Mouse (Mus musculus) liver, embryonic 11.5 days (tissue): ENCODE measurements at regions not wholly inside any gene's neighbourhood (a gene's known extent, or its start where the extent isn't known, plus 50 kb on each side); places are given as distances from the start of the nearest gene placed in this dataset.

Experiments
- ATAC-seq: fragments of 200-750 bp; cut with Nextera tagmentation; replicated peaks from 2 replicates; pipeline ENCODE4 v1.8.0; 2017; ENCODE audit warnings: moderate number of reproducible peaks, mild to moderate bottlenecking, moderate TSS enrichment, moderate library complexity; ENCODE audit not compliant: low FRiP score
- DNase-seq: peaks from one replicate; pipeline ENCODE4 v3.0.0-alpha.2; 2017; ENCODE audit warnings: low spot score
- H3K27ac ChIP-seq: fragments of 300-500 bp; sonication (generic); 2 replicates; pipeline ENCODE4 v1.5.1; 2014; ENCODE audit warnings: mild to moderate bottlenecking, low read depth, low read length, control low read depth
- H3K27me3 ChIP-seq: fragments of 300-500 bp; sonication (generic); replicated peaks from 2 replicates; pipeline ENCODE4 v1.6.1; 2014; ENCODE audit warnings: low read length, mixed read lengths; ENCODE audit not compliant: control insufficient read depth, insufficient read depth
- H3K36me3 ChIP-seq: fragments of 300-500 bp; sonication (generic); 2 replicates; pipeline ENCODE4 v1.6.1; 2014; ENCODE audit warnings: mild to moderate bottlenecking, low read length, moderate library complexity, mixed read lengths; ENCODE audit not compliant: control insufficient read depth, insufficient read depth
- H3K4me1 ChIP-seq: fragments of 300-500 bp; sonication (generic); replicated peaks from 2 replicates; pipeline ENCODE4 v1.6.1; 2014; ENCODE audit warnings: low read length, mixed read lengths; ENCODE audit not compliant: control insufficient read depth, insufficient read depth
- H3K4me2 ChIP-seq: fragments of 300-500 bp; sonication (generic); 2 replicates; pipeline ENCODE4 v1.6.1; 2014; ENCODE audit warnings: mild to moderate bottlenecking, control low read depth, moderate library complexity
- H3K4me3 ChIP-seq: fragments of 300-500 bp; sonication (generic); 2 replicates; pipeline ENCODE4 v1.5.1; 2014; ENCODE audit warnings: low read depth, low read length, control low read depth
- H3K9ac ChIP-seq: fragments of 300-500 bp; sonication (generic); 2 replicates; pipeline ENCODE4 v1.6.1; 2014; ENCODE audit warnings: low read depth, low read length, control low read depth
- H3K9me3 ChIP-seq: fragments of 300-500 bp; sonication (generic); 2 replicates; pipeline ENCODE4 v1.6.1; 2016; ENCODE audit warnings: low read length, inconsistent platforms, mixed read lengths; ENCODE audit not compliant: control insufficient read depth
- WGBS: fragments of 180-500 bp; shearing (Covaris S2); extraction: QIAGEN DNeasy Blood & Tissue Kit; methylation state at CpG from one replicate; pipeline ENCODE4 v1.1.7; 2014; 5-methylcytosine and 5-hydroxymethylcytosine counted together

DNA sequence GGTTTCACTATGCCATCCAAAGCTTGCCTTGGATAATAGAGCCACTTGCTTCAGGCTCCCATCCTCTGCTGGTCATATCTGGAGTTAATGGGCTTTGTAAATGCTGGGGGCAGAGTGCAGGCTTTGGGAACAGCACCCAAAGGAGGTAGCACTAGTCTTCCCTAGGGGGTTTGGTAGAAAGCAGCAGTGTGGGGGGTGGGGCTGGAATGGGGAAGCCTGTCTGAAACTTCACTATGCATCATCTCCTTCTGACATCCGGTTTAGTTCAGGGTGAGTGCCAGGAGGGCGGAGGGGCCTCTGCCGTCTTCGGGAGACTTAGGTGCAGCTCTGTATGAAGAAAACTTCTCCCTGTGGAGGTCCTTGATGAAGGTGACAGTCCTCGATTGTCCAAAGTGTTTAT is 124.8 kb downstream of the Cd24a start:
- ATAC-seq (no peak), DNase-seq (no peak)
- Histone ChIP-seq H3K27ac (no peak overlapping the region), H3K4me3 (no peak overlapping the region), H3K4me1 (no peaks in the 10 kb centered on the region; the same call in 1 of the 2 replicates), H3K9ac (no peak overlapping the region), H3K9me3 (no peaks in the 10 kb centered on the region), H3K4me2 (no peak overlapping the region), H3K36me3 (no peaks in the 10 kb centered on the region), H3K27me3 (no peaks in the 10 kb centered on the region)
- WGBS, result 52% methylated on average over 5 of the region's 5 CpGs

DNA sequence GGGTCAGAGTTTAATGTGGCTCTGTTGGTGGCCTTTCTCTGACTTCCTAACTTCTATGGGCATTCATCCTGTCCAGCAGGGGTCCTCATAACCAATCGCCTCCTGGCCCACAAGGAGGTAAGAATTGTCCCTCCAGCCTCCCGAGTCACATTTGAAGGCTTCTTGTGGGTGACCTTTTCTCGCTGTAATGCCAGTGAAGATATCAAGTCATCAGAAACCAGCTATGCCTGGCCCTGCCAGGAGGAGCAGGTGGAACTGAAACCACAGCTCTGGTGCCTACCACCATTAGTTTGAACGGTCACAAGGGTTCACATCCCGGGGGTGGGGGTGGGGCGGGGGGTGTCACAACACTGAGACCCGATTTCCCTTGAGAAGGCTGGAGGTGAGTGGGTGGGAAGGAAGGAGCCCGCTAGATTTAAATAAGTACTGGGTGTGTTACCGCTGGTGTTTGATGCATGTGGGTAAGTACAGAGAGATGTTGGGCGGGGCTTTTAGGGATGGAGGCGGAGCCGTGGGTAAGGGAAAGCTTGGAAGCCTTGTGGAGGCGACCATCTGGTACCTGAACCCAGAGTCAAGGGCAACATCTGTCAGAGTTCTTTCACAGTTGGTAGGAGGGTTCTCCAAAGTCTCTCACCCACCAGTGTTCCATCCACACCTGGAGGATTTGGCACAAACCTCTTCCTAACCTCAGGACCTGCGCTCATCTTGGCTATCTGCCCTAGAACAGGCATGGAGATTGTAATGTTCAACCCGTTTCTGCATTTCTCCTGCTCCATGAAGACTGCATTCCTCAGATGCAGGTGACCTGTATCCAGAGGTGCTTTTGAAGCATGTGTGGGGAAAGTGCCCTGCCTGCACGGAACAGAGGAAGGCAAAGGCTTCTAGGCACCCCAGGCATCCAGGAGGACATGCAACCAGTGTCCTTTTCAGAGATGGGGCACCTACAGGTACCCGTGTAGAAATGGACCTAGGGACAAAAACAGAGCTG is 128.2 kb downstream of the Cd24a start:
- no peaks in the 10 kb centered on the region; the same call in 1 of the 2 replicates for H3K4me1 ChIP-seq
- H3K9me3 ChIP-seq, result no peaks in the 10 kb centered on the region
- no peak for ATAC-seq
- no peak for DNase-seq
- peak overlapping the region; percentile 62 for H3K4me2 ChIP-seq
- H3K27me3 ChIP-seq, result no peaks in the 10 kb centered on the region
- H3K9ac ChIP-seq, result peak overlapping the region; percentile 32
- 0 out of 2 replicates have a peak overlapping the region, but pooled peaks have one; percentile 11 for H3K4me3 ChIP-seq
- no peaks in the 10 kb centered on the region for H3K36me3 ChIP-seq
- no peak overlapping the region for H3K27ac ChIP-seq
- WGBS, result 43% methylated on average over 17 of the region's 17 CpGs

DNA sequence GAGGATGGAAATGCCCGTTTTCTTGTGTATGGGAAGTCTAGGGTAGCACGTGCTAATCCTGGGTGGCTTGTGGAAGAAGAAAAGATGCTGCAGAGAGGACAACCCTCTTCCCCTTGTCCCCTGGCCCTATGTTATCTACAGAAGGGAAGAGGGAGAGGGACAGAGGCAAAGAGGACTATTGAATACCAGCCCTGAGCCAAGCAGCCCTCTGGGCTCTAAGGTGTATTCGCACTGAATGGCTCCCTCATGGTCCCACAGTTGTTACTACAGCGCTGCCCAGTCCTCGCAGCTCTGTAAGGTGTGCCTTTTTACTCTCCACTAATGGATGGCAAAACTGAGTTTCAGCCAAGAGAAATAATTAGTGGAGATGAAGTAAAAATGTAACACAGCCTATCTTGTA is 128.9 kb downstream of the Cd24a start:
- H3K36me3 ChIP-seq, result no peaks in the 10 kb centered on the region
- no peak overlapping the region for H3K27ac ChIP-seq
- H3K4me2 ChIP-seq, result no peak overlapping the region
- no peaks in the 10 kb centered on the region for H3K9me3 ChIP-seq
- H3K4me3 ChIP-seq, result no peak overlapping the region
- 83% methylated on average over 5 of the region's 5 CpGs for WGBS
- ATAC-seq, result no peak
- no peaks in the 10 kb centered on the region for H3K27me3 ChIP-seq
- no peak for DNase-seq
- no peak overlapping the region for H3K9ac ChIP-seq
- H3K4me1 ChIP-seq, result no peaks in the 10 kb centered on the region; the same call in 1 of the 2 replicates

DNA sequence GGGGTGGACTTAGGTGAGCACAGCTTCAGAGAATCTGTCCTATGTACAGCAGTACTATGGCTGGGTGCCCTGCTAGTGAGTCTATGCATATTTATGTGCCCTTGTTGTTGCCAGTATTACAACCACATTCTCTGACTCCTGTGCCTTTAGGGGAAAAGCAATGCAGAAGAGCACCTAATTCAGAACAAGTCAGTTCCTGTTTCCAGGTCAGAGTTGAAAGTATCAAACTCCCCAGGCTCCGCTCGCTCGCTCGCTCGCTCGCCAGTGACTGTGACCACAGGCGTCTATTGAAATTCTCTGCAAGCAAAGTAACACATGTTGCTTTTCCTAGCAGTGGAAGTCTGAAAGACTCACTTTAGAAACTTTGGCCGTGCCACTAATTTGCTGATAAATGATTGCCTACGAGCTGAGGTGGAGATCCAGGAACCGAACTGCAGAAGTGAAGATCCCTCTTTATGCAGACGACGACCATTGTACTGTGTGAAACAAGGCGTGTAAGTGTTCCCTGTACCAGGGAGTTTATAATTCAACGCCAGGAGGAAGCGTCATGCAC is 129.8 kb downstream of the Cd24a start:
- Histone ChIP-seq H3K4me1 (no peaks in the 10 kb centered on the region; the same call in 1 of the 2 replicates), H3K4me3 (no peak overlapping the region), H3K36me3 (no peaks in the 10 kb centered on the region), H3K27me3 (no peaks in the 10 kb centered on the region), H3K4me2 (no peak overlapping the region), H3K27ac (no peak overlapping the region), H3K9ac (no peak overlapping the region), H3K9me3 (no peaks in the 10 kb centered on the region)
- 62% methylated on average over 15 of the region's 15 CpGs for WGBS
- DNase-seq, result no peak
- ATAC-seq, result no peak

DNA sequence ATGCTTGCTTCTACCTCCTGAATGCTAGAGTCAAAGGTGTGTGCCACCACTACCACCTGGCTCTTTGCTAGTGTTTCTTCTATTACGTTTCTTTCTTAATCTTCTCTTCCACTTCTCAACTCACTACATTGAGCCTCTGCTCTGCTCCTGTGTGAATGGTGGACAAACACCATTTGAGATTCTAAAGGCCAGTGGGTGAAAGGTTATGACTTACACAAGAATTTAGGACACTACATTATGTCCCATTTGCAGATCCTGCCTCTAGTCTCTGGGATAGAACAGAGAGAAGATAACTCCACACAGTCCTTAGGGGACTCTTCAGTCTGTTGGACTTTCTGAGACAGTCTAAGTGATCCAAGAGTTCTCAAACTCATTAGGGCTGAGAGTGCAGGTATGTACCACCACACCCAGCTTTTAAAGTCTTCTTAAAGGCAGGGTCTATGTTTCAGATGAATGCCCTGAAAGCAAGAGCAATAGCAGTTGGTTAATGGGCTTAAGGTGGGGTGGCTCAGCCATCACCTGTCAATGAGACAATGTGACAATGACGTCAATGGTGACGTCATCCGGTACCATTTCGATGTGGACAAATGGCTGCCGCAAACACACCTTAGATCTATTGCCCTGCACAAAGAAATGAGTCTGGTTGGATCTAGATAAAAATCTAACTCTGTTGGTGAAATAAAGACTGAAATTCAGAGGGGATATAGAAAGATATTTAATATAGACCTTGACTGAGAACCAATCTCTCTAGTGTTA is 131.4 kb downstream of the Cd24a start:
- H3K9ac ChIP-seq, result no peak overlapping the region
- ATAC-seq (no peak), DNase-seq (no peak)
- no peaks in the 10 kb centered on the region for H3K27me3 ChIP-seq
- no peak overlapping the region for H3K4me3 ChIP-seq
- no peak overlapping the region for H3K4me2 ChIP-seq
- H3K36me3 ChIP-seq, result no peaks in the 10 kb centered on the region
- 89% methylated on average over 6 of the region's 6 CpGs for WGBS
- H3K9me3 ChIP-seq, result no peaks in the 10 kb centered on the region
- H3K4me1 ChIP-seq, result no peaks in the 10 kb centered on the region; the same call in 1 of the 2 replicates
- H3K27ac ChIP-seq, result no peak overlapping the region

DNA sequence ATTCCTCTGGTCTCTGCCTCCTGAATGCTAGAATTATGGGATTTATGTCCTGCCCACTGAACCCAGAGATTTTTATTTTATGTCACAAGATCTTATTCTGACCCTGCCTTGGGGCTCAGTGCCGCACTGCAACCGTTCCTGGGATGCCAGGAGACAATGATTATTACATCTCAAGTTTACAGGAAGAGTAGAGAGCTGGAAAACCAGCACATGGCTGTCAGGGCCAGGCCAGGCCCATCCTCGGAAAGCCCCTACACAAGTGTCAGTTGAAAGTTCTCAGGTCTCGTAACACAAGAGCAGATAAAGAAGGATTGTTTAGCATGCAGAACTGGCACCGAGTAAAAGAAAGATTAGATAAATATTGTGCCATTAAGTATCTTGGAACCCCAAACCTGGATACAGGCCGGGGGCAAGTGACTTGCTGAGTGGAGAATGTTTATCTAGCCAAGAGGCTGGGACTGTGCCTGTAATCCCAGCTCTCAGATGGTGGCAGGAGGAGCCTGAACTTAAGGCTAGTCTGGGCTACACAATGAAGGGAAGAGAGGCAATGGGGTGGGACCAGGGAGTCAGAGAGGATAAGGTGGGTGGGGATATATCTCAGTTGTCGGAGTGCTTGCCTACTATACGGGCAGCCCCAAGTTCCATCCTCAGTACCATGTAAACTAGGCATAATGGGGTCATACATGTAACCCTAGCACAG is 132.3 kb downstream of the Cd24a start:
- no peak overlapping the region for H3K4me2 ChIP-seq
- H3K9me3 ChIP-seq, result no peaks in the 10 kb centered on the region
- ATAC-seq (peak; percentile 78), DNase-seq (no peak)
- H3K4me3 ChIP-seq, result no peak overlapping the region
- no peaks in the 10 kb centered on the region for H3K27me3 ChIP-seq
- H3K27ac ChIP-seq, result no peak overlapping the region
- H3K9ac ChIP-seq, result no peak overlapping the region
- 62% methylated on average over 8 of the region's 8 CpGs for WGBS
- H3K36me3 ChIP-seq, result no peaks in the 10 kb centered on the region
- H3K4me1 ChIP-seq, result no peaks in the 10 kb centered on the region; the same call in 1 of the 2 replicates

DNA sequence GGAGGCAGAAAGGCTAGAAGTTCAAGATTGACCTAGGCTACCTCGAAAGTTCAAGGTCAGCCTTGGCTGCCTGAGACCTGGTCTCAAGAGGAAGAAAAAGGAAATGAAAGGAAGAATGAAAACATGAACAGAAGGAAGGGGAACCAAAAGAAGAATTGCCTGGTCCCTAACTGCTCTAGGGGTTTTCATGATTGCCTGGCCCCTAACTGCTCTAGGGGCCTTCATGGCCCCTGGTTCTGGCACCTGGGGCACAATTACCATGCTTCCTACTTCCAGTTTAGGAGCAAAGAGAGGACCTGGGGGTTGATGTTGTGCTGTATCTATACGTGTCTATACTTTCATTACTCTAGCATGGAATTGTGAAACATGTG is 132.8 kb downstream of the Cd24a start:
- Histone ChIP-seq H3K9me3 (no peaks in the 10 kb centered on the region), H3K4me3 (no peak overlapping the region), H3K36me3 (no peaks in the 10 kb centered on the region), H3K4me1 (no peaks in the 10 kb centered on the region; the same call in 1 of the 2 replicates), H3K9ac (no peak overlapping the region), H3K27me3 (no peaks in the 10 kb centered on the region), H3K27ac (no peak overlapping the region), H3K4me2 (no peak overlapping the region)
- DNase-seq, result no peak
- ATAC-seq, result no peak
- WGBS, result 82% methylated on average over 2 of the region's 2 CpGs

DNA sequence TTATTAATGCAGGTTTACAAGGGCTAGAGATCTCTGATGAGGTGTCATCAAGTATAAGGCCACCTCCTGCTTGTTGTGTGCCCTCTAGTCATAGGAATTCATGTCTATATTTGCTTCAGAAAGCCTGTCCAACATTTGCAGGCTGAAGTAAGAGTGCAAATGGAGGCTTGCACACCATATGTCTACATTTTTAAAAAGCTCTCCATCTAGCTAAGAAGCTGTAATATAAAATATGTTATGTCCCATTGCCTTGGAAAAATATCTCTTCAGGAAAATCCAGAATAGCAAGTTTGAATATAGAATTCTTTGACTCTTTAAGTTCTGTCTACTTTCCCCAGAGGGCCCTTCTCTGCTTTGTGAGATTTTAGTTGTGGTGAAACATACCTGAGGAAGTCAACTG is 134.6 kb downstream of the Cd24a start:
- no peaks in the 10 kb centered on the region for H3K36me3 ChIP-seq
- H3K4me3 ChIP-seq, result no peak overlapping the region
- no peak overlapping the region for H3K9ac ChIP-seq
- no peak overlapping the region for H3K4me2 ChIP-seq
- no peaks in the 10 kb centered on the region for H3K27me3 ChIP-seq
- H3K9me3 ChIP-seq, result no peaks in the 10 kb centered on the region
- no peak for ATAC-seq
- no peaks in the 10 kb centered on the region; the same call in 1 of the 2 replicates for H3K4me1 ChIP-seq
- H3K27ac ChIP-seq, result no peak overlapping the region
- DNase-seq, result no peak
